ENCODE assay signal across 21 mouse cellular contexts in genomic region chr7:81559231-81559980, GRCm38 (mm10).
"Had no signal": no experiment of that assay in that cellular context is flagged by ENCODE, and none has a peak within 500 bp of the region (broad histone marks: within the 10 kb centered on the region; RNA-seq: fewer than 3 reads in every experiment).

No protein-coding gene starts in this region.

- H3K9ac ChIP-seq: kidney, embryonic 15.5 days; liver, embryonic 14.5 days; lung, embryonic 15.5 days; neural tube, embryonic 13.5 days; stomach, embryonic 15.5 days had no signal

- H3K4me2 ChIP-seq: kidney, embryonic 15.5 days; lung, embryonic 15.5 days; neural tube, embryonic 13.5 days; stomach, embryonic 15.5 days had no signal

- H3K27me3 ChIP-seq: kidney, embryonic 15.5 days; lung, embryonic 15.5 days; neural tube, embryonic 13.5 days; stomach, embryonic 15.5 days had no signal

- H3K4me1 ChIP-seq: kidney, embryonic 15.5 days; stomach, embryonic 15.5 days had no signal

- H3K4me3 ChIP-seq: kidney, embryonic 15.5 days; left cerebral cortex, adult 2 months; lung, embryonic 15.5 days; myocyte; neural tube, embryonic 13.5 days; stomach, embryonic 15.5 days had no signal

- DNase-seq: kidney, adult 11 months; kidney, adult 8-10 months; kidney, postnatal 10 days; kidney, postnatal 36 days; layer of hippocampus, postnatal 36 days; lung, adult 18-20 months; lung, postnatal 14 days; retina, postnatal 1 day; right cerebral cortex, postnatal 25 days; spleen, adult 18-20 months; thymus, adult 2 months; thymus, postnatal 14 days; thymus, postnatal 4 days had no signal

- H3K9me3 ChIP-seq: kidney, embryonic 15.5 days; lung, embryonic 15.5 days; neural tube, embryonic 13.5 days; stomach, embryonic 15.5 days had no signal

- H3K27ac ChIP-seq: kidney, embryonic 15.5 days; left cerebral cortex, adult 2 months; liver, embryonic 14.5 days; lung, embryonic 15.5 days; macrophage; neural tube, embryonic 13.5 days; stomach, embryonic 15.5 days had no signal

- H3K36me3 ChIP-seq: kidney, embryonic 15.5 days; lung, embryonic 15.5 days; neural tube, embryonic 13.5 days; stomach, embryonic 15.5 days had no signal
